Mouse (Mus musculus): ENCODE measurements around the gene Pcbd2.

The Pcbd2 gene

GRCm38 (mm10) chr13:55721516-55721915 is 5.7 kb upstream of the Pcbd2 start:
- ChIA-PET CTCF (interaction anchor here in 2 of 4 experiments (0.5 to 0.6 kb wide), 3 partner anchors 18 to 1667 kb away, joined by 3 to 5 read pairs (median 3); no protein-coding TSS in a partner anchor), POLR2A (interaction anchor here in 1 of 4 experiments (1.2 to 1.7 kb wide), 2 partner anchors 16 to 29 kb away, joined by 3 to 4 read pairs; partner anchors contain the start of gene B230219D22Rik)

DNA sequence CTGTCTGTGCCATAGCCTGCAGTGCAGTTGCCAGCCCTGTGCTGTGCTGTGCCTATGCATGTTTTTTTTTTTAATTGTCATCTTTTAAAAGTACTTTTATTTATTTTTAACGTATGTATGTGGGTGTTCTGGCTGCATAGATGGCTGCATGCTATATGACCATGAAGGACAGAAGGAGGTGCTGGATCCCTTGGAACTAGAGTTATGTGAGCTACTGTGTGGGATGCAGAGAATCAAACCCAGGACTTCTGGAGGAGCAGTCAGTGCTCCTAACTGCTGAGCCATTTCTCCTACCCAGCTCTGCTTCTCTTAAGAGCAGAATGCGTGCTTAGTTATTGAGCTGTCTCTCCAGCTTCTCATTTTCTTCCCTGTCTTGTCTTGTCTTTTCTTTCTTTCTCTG is 5.2 kb upstream of the Pcbd2 start:
- ChIA-PET POLR2A (interaction anchor here in 2 of 4 experiments (1.2 to 1.7 kb wide), 3 partner anchors 17 to 100 kb away, joined by 3 to 4 read pairs (median 3); partner anchors contain the start of genes B230219D22Rik (in 1 of the 2) and Caml (in 1 of the 2)), CTCF (interaction anchor here in 1 of 4 experiments (0.5 kb wide), 1 partner anchor 37 kb away, joined by 5 read pairs; no protein-coding TSS in a partner anchor)

DNA sequence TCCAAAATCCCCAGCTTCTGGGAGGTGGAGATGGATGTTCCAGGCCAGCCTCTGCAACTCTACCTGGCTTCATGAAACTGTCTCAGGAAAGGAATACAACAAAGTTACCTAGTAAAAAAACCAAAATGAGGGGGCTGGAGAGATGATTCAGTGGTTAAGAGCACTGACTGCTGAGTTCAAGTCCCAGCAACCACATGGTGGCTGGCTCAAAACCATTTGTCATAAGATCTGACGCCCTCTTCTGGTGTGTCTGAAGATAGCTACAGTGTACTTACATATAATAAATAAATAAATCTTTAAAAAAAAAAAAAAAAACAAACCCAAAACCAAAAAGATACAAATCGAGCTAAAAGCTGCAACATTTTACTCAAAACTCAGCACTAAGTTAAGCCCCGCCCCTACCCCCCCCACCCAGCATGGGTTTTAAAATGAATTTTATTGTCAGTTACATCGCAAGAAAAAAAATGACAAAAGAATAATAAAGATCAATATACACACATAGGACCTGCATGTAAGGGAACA is 509 bp upstream of the Pcbd2 start:
- POLR2A ChIA-PET = interaction anchor here (0.6 to 6.1 kb wide), 42 partner anchors 8 to 695 kb away, joined by 3 to 39 read pairs (median 4); partner anchors contain the start of genes B230219D22Rik (in 4 of the 4), Txndc15 (in 2 of the 4) and Caml (in 1 of the 4)
- CTCF ChIA-PET = interaction anchor here (0.5 to 2.8 kb wide), 29 partner anchors 9 to 1924 kb away, joined by 3 to 9 read pairs (median 4); partner anchors contain the start of genes Txndc15 (in 2 of the 4), B230219D22Rik (in 1 of the 4), B4galt7 (in 1 of the 4) and Caml (in 1 of the 4)

GRCm38 (mm10) chr13:55727839-55728238 is 671 bp downstream of the Pcbd2 start:
- ChIA-PET POLR2A (interaction anchor here in 3 of 4 experiments (0.5 to 6.1 kb wide), 25 partner anchors 9 to 475 kb away, joined by 3 to 39 read pairs (median 6); partner anchors contain the start of genes B230219D22Rik (in 3 of the 3) and Txndc15 (in 3 of the 3)), CTCF (interaction anchor here in 3 of 4 experiments (0.5 to 2.8 kb wide), 19 partner anchors 8 to 310 kb away, joined by 3 to 9 read pairs (median 4); partner anchors contain the start of genes Txndc15 (in 3 of the 3) and B230219D22Rik (in 1 of the 3))

GRCm38 (mm10) chr13:55730716-55731115 is 3.5 kb downstream of the Pcbd2 start:
- ChIA-PET CTCF (interaction anchor here in 3 of 4 experiments (0.6 to 1.0 kb wide), 5 partner anchors 9 to 437 kb away, joined by 3 to 9 read pairs (median 7); no protein-coding TSS in a partner anchor), POLR2A (interaction anchor here (0.7 to 1.6 kb wide), 13 partner anchors 12 to 137 kb away, joined by 3 to 9 read pairs (median 4); partner anchors contain the start of gene B230219D22Rik (in 3 of the 4))

DNA sequence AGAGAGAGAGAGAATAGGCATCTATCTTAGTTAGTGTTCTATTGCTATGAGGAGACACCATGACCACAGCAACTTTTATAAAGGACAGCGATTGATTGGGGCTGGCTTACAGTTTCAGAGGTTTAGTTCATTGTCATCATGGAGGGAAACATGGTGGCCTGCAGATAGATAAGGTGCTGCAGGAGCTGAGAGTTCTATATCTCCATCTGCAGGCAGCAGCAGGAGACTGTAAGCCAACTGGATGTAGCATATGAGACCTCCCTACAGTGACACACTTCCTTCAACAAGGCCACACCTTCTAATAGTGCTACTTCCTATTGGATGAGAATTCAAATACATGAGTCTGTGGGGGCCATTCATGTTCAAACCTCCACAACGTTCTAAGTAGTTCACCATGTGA is 5.0 kb downstream of the Pcbd2 start:
- ChIA-PET POLR2A (interaction anchor here in 1 of 4 experiments (1.0 kb wide), 1 partner anchor 9 kb away, joined by 3 read pairs; no protein-coding TSS in a partner anchor), CTCF (no interaction called here)

DNA sequence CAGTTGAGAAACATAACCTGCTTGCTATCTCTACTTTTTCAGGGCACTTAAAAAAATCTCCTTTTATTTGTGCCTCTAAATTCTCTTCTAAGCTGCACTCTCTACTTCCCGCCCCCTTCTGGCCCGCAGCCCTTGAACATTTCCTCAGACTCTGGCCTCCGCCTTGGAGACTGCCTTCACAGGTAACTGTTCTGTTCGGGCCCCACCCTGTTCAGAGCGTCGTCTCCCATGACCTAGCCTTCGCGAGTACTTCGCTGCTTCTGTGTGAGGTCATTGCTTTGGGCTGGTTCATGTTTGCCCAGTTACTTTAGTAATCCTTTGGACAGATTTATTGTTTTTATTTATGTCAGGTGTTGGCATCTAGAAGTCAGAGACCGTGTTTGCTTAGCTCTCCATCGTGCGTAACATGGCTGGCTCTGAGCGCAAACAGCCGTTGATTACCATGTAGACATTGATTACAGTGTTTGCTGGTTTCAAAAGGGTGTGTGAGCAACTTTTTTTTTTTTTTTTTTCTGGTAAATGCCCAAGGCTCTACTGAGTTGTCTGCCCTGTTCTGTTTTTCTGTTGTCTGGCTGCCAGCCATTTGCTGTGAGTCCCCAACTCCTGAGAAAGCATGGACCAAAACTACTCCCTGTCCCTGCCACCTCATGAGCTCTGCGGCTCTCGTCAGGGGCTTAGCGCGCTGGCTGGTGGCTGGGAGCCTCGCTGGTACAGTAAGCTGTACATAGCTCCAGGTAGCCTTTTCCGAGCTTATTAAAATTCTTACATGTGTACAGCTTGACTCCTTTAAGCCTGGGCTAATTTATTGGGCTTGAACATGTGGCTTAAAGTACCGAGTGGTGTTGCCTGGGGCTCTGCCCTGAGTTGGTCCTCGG is 6.7 kb downstream of the Pcbd2 start:
- ChIA-PET CTCF (interaction anchor here (0.6 to 1.4 kb wide), 11 partner anchors 10 to 754 kb away, joined by 3 to 12 read pairs (median 4); no protein-coding TSS in a partner anchor), POLR2A (interaction anchor here in 3 of 4 experiments (0.6 to 2.1 kb wide), 16 partner anchors 9 to 450 kb away, joined by 3 to 7 read pairs (median 3); partner anchors contain the start of gene B230219D22Rik (in 1 of the 3))

GRCm38 (mm10) chr13:55737885-55738284 is 10.7 kb downstream of the Pcbd2 start:
- POLR2A ChIA-PET = interaction anchor here in 2 of 4 experiments (0.8 to 2.6 kb wide), 8 partner anchors 9 to 45 kb away, joined by 3 to 7 read pairs (median 4); partner anchors contain the start of genes Pcbd2 (in 2 of the 2), Txndc15 (in 2 of the 2) and B230219D22Rik (in 1 of the 2)
- CTCF ChIA-PET = interaction anchor here in 3 of 4 experiments (0.6 to 2.1 kb wide), 6 partner anchors 10 to 1103 kb away, joined by 3 to 7 read pairs (median 4); partner anchors contain the start of gene Pcbd2 (in 1 of the 3)

- ChIA-PET POLR2A (interaction anchor here (1.1 to 2.0 kb wide), 7 partner anchors 8 to 50 kb away, joined by 3 to 8 read pairs (median 4); partner anchors contain the start of gene B230219D22Rik (in 1 of the 4)), CTCF (no interaction called here)
Observed at GRCm38 (mm10) chr13:55742306-55742705, 15.1 kb downstream of the Pcbd2 start.

GRCm38 (mm10) chr13:55754380-55754779 is 27.2 kb downstream of the Pcbd2 start:
- CTCF ChIA-PET = interaction anchor here in 1 of 4 experiments (1.6 kb wide), 1 partner anchor 71 kb away, joined by 4 read pairs; no protein-coding TSS in a partner anchor
- POLR2A ChIA-PET = interaction anchor here in 3 of 4 experiments (0.7 to 2.4 kb wide), 7 partner anchors 11 to 1286 kb away, joined by 3 to 12 read pairs (median 3); partner anchors contain the start of gene B230219D22Rik (in 1 of the 3)

DNA sequence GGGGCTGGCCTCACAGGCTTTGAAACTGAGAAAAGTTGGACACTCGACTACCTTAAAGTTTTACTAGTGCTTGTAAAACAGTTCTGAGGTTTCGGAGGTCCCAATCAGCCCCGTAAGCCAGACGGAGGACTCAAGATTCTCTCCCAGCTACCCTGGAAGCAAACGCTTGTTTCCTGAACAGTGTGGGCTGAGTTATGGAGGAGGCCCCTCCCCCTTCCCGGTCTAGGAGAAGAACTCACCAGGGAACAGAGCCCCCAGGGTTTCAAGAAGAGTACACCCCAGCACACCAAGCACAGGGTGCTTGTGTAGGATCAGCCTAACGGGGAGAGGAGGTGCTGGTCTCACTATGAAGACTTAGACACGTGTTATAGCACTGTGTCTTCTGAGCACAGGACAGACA is 29.6 kb downstream of the Pcbd2 start:
- POLR2A ChIA-PET = interaction anchor here in 3 of 4 experiments (1.0 to 2.0 kb wide), 9 partner anchors 13 to 164 kb away, joined by 3 to 8 read pairs (median 4); partner anchors contain the start of genes B230219D22Rik (in 1 of the 3) and Txndc15 (in 1 of the 3)
- CTCF ChIA-PET = interaction anchor here in 2 of 4 experiments (0.8 to 2.1 kb wide), 7 partner anchors 18 to 207 kb away, joined by 3 to 7 read pairs (median 3); partner anchors contain the start of genes B230219D22Rik (in 1 of the 2) and Pcbd2 (in 1 of the 2)

GRCm38 (mm10) chr13:55757645-55758044 is 30.5 kb downstream of the Pcbd2 start:
- CTCF ChIA-PET = interaction anchor here (0.5 to 2.1 kb wide), 17 partner anchors 14 to 1307 kb away, joined by 3 to 9 read pairs (median 3); partner anchors contain the start of genes Pcbd2 (in 2 of the 4) and B230219D22Rik (in 1 of the 4)
- POLR2A ChIA-PET = interaction anchor here (0.6 to 2.0 kb wide), 15 partner anchors 14 to 165 kb away, joined by 3 to 8 read pairs (median 3); partner anchors contain the start of genes B230219D22Rik (in 2 of the 4), Pcbd2 (in 1 of the 4) and Txndc15 (in 1 of the 4)

DNA sequence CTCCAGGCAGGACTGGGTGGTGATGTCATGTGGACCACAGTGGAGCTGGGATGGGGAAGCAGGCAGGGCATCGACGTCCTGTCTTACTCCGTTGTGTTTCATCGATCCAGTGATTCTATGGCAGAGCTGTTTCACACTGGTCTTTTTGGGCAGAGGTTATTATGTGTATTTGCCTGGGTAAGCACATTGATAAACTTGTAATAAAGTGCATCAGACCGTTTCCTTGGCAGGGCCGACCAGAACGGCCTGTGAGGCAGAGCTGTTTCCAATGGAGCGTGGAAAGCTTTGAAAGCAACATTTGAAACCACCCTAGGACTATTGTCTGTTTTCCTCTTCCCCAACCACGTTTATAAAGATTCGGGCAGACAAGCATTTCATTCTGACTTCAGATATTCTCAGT is 33.4 kb downstream of the Pcbd2 start:
- ChIA-PET POLR2A (interaction anchor here in 2 of 4 experiments (0.6 to 1.6 kb wide), 3 partner anchors 19 to 188 kb away, joined by 3 to 4 read pairs (median 3); no protein-coding TSS in a partner anchor), CTCF (interaction anchor here in 3 of 4 experiments (0.6 to 1.2 kb wide), 3 partner anchors 124 to 472 kb away, joined by 3 read pairs; no protein-coding TSS in a partner anchor)

GRCm38 (mm10) chr13:55761486-55761885 is 34.3 kb downstream of the Pcbd2 start:
- CTCF ChIA-PET = interaction anchor here in 1 of 4 experiments (1.2 kb wide), 1 partner anchor 202 kb away, joined by 3 read pairs; no protein-coding TSS in a partner anchor
- POLR2A ChIA-PET = interaction anchor here in 1 of 4 experiments (1.1 to 1.2 kb wide), 2 partner anchors 15 to 24 kb away, joined by 3 to 4 read pairs; no protein-coding TSS in a partner anchor

GRCm38 (mm10) chr13:55774352-55774751 is 47.2 kb downstream of the Pcbd2 start:
- ChIA-PET POLR2A (interaction anchor here in 1 of 4 experiments (1.0 to 1.1 kb wide), 2 partner anchors 27 to 31 kb away, joined by 3 read pairs; no protein-coding TSS in a partner anchor), CTCF (no interaction called here)

- CTCF ChIA-PET = no interaction called here
- POLR2A ChIA-PET = interaction anchor here in 1 of 4 experiments (0.8 to 1.1 kb wide), 3 partner anchors 28 to 187 kb away, joined by 3 to 4 read pairs (median 3); no protein-coding TSS in a partner anchor
Observed at GRCm38 (mm10) chr13:55775056-55775455, 47.9 kb downstream of the Pcbd2 start.

DNA sequence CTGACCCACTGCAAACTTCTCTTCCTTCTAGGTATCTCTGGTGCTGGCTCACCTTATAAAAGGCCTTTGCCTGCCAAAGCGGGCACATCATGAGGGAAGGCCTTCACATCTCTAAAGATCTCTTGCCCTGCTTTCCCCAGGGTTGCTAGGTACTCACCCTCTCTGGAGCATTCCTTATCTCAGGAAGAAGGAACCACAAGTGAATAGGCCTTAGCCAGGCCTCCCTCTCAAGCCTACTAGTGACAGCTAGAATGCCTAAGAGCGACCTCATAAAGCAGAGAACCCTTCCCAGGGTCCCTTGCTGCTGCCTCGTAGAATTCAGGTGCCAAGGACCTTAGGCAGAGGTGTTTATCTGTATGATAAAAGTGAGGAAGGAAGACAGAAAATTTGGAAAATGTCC is 57.1 kb downstream of the Pcbd2 start, which contains the start of gene Catsper3:
TSS of gene Catsper3 (plus strand) at position 301 of the 400 bp plus-strand sequence.
- ChIA-PET POLR2A (no interaction called here), CTCF (no interaction called here)

All from embryonic stem cell, embryonic (primary cell).